Mouse (Mus musculus) midbrain, embryonic 12.5 days (tissue): ENCODE results near the gene Usp15. TPM values are rescaled to one million over a fixed set of nuclear protein-coding genes. Genes with fewer than 3 reads are reported as not detected.
A peak's percentile ranks its signal among the peaks of the same experiment; 100 is the strongest.

Experiments used
- ATAC-seq: fragments of 200-750 bp; cut with Nextera tagmentation; 2 replicates; pipeline ENCODE4 v1.8.0; 2017; ENCODE audit warnings: low read depth, moderate TSS enrichment, moderate library complexity; ENCODE audit not compliant: low FRiP score
- H3K27ac ChIP-seq: fragments of 300-500 bp; sonication (generic); replicated peaks from 2 replicates; pipeline ENCODE4 v1.5.1; 2016; ENCODE audit warnings: mild to moderate bottlenecking
- H3K27me3 ChIP-seq: fragments of 300-500 bp; sonication (generic); 2 replicates; pipeline ENCODE4 v1.6.1; 2016; ENCODE audit warnings: mild to moderate bottlenecking
- H3K36me3 ChIP-seq: fragments of 300-500 bp; sonication (generic); 2 replicates; pipeline ENCODE4 v1.6.1; 2016
- H3K4me1 ChIP-seq: fragments of 300-500 bp; sonication (generic); 2 replicates; pipeline ENCODE4 v1.6.1; 2016
- H3K4me2 ChIP-seq: fragments of 300-500 bp; sonication (generic); replicated peaks from 2 replicates; pipeline ENCODE4 v1.6.1; 2016; ENCODE audit warnings: mild to moderate bottlenecking, moderate library complexity
- H3K4me3 ChIP-seq: fragments of 300-500 bp; sonication (generic); 2 replicates; pipeline ENCODE4 v1.5.1; 2016; ENCODE audit warnings: mild to moderate bottlenecking
- H3K9ac ChIP-seq: fragments of 300-500 bp; sonication (generic); replicated peaks from 2 replicates; pipeline ENCODE4 v1.6.1; 2016; ENCODE audit warnings: mild to moderate bottlenecking, moderate library complexity
- H3K9me3 ChIP-seq: fragments of 300-500 bp; sonication (generic); 2 replicates; pipeline ENCODE4 v1.6.1; 2016; ENCODE audit warnings: mild to moderate bottlenecking
- WGBS: fragments of 180-500 bp; shearing (Covaris S2); methylation state at CpG from one replicate; pipeline ENCODE4 v1.1.7; 2016; 5-methylcytosine and 5-hydroxymethylcytosine counted together
- polyA plus RNA-seq: library from polyadenylated mRNA; unstranded; fragments of >200 nt; fragmentation: Nextera tagmentation; extraction: Ambion mirVana; gene quantifications from 2 replicates; pipeline ENCODE4 v1.2.1, GENCODE M21; 2016

Gene Usp15
- polyA plus RNA-seq, 1 experiment from 2014 or later: 69.7 TPM

GRCm38 (mm10) chr10:123165542-123165941 lies 31.3 kb downstream of the Usp15 start:
- ATAC-seq: no peak
- no peaks in the 10 kb centered on the region for H3K9me3 ChIP-seq
- H3K27me3 ChIP-seq: no peaks in the 10 kb centered on the region
- no peak overlapping the region for H3K27ac ChIP-seq
- no peaks in the 10 kb centered on the region for H3K4me1 ChIP-seq
- 96% methylated on average over 3 of the region's 3 CpGs for WGBS
- no peak overlapping the region for H3K4me3 ChIP-seq
- peaks cover 39% of the 10 kb centered on the region for H3K36me3 ChIP-seq
- no peak overlapping the region for H3K9ac ChIP-seq
- H3K4me2 ChIP-seq: no peak overlapping the region

GRCm38 (mm10) chr10:123160508-123160907 lies 36.3 kb downstream of the Usp15 start:
- H3K4me3 ChIP-seq: no peak overlapping the region
- no peaks in the 10 kb centered on the region for H3K9me3 ChIP-seq
- H3K36me3 ChIP-seq: peaks cover 25% of the 10 kb centered on the region
- no peaks in the 10 kb centered on the region for H3K4me1 ChIP-seq
- no peak overlapping the region for H3K27ac ChIP-seq
- no peak for ATAC-seq
- H3K4me2 ChIP-seq: no peak overlapping the region
- 68% methylated on average over 6 of the region's 6 CpGs for WGBS
- no peak overlapping the region for H3K9ac ChIP-seq
- no peaks in the 10 kb centered on the region for H3K27me3 ChIP-seq

- H3K27ac ChIP-seq: no peak overlapping the region
- no peak overlapping the region for H3K9ac ChIP-seq
- H3K36me3 ChIP-seq: peaks cover 24% of the 10 kb centered on the region
- H3K9me3 ChIP-seq: no peaks in the 10 kb centered on the region
- no peak overlapping the region for H3K4me2 ChIP-seq
- H3K4me1 ChIP-seq: no peaks in the 10 kb centered on the region
- ATAC-seq: no peak
- WGBS: 89% methylated on average over 7 of the region's 7 CpGs
- no peak overlapping the region for H3K4me3 ChIP-seq
- H3K27me3 ChIP-seq: no peaks in the 10 kb centered on the region
Observed at GRCm38 (mm10) chr10:123159316-123159715, 37.5 kb downstream of the Usp15 start.

GRCm38 (mm10) chr10:123156392-123156791 lies 40.4 kb downstream of the Usp15 start:
- no peak for ATAC-seq
- no peaks in the 10 kb centered on the region for H3K27me3 ChIP-seq
- H3K4me1 ChIP-seq: no peaks in the 10 kb centered on the region
- no peaks in the 10 kb centered on the region for H3K9me3 ChIP-seq
- H3K36me3 ChIP-seq: peaks cover 25% of the 10 kb centered on the region
- no peak overlapping the region for H3K9ac ChIP-seq
- no peak overlapping the region for H3K27ac ChIP-seq
- H3K4me2 ChIP-seq: no peak overlapping the region
- 87% methylated on average over 2 of the region's 2 CpGs for WGBS
- no peak overlapping the region for H3K4me3 ChIP-seq

GRCm38 (mm10) chr10:123155764-123156163 lies 41.0 kb downstream of the Usp15 start:
- Histone ChIP-seq H3K4me2 (no peak overlapping the region), H3K36me3 (peaks cover 25% of the 10 kb centered on the region), H3K27me3 (no peaks in the 10 kb centered on the region), H3K9ac (no peak overlapping the region), H3K27ac (no peak overlapping the region), H3K4me1 (no peaks in the 10 kb centered on the region), H3K4me3 (no peak overlapping the region), H3K9me3 (no peaks in the 10 kb centered on the region)
- 94% methylated on average over 6 of the region's 6 CpGs for WGBS
- ATAC-seq: no peak

GRCm38 (mm10) chr10:123153321-123153720 lies 43.5 kb downstream of the Usp15 start:
- H3K9me3 ChIP-seq: no peaks in the 10 kb centered on the region
- no peak overlapping the region for H3K27ac ChIP-seq
- 84% methylated on average over 2 of the region's 2 CpGs for WGBS
- no peak overlapping the region for H3K9ac ChIP-seq
- ATAC-seq: no peak
- no peak overlapping the region for H3K4me3 ChIP-seq
- no peak overlapping the region for H3K4me2 ChIP-seq
- no peaks in the 10 kb centered on the region for H3K4me1 ChIP-seq
- H3K36me3 ChIP-seq: peaks cover 18% of the 10 kb centered on the region
- no peaks in the 10 kb centered on the region for H3K27me3 ChIP-seq

- no peak for ATAC-seq
- H3K9me3 ChIP-seq: no peaks in the 10 kb centered on the region
- WGBS: 81% methylated on average over 4 of the region's 4 CpGs
- no peak overlapping the region for H3K4me2 ChIP-seq
- no peaks in the 10 kb centered on the region for H3K27me3 ChIP-seq
- H3K36me3 ChIP-seq: peaks cover 30% of the 10 kb centered on the region
- no peak overlapping the region for H3K9ac ChIP-seq
- no peak overlapping the region for H3K4me3 ChIP-seq
- no peaks in the 10 kb centered on the region for H3K4me1 ChIP-seq
- H3K27ac ChIP-seq: no peak overlapping the region
Observed at GRCm38 (mm10) chr10:123148025-123148814, 48.6 kb downstream of the Usp15 start.

- 82% methylated on average over 6 of the region's 6 CpGs for WGBS
- no peak for ATAC-seq
- Histone ChIP-seq H3K9me3 (no peaks in the 10 kb centered on the region), H3K27ac (no peak overlapping the region), H3K4me3 (no peak overlapping the region), H3K4me2 (no peak overlapping the region), H3K27me3 (no peaks in the 10 kb centered on the region), H3K9ac (no peak overlapping the region), H3K36me3 (peaks cover 30% of the 10 kb centered on the region), H3K4me1 (no peaks in the 10 kb centered on the region)
Observed at GRCm38 (mm10) chr10:123147180-123147579, 49.6 kb downstream of the Usp15 start.

- ATAC-seq: no peak
- no peaks in the 10 kb centered on the region for H3K27me3 ChIP-seq
- no peak overlapping the region for H3K27ac ChIP-seq
- H3K4me2 ChIP-seq: no peak overlapping the region
- no peak overlapping the region for H3K4me3 ChIP-seq
- 93% methylated on average over 2 of the region's 2 CpGs for WGBS
- no peak overlapping the region for H3K9ac ChIP-seq
- H3K9me3 ChIP-seq: no peaks in the 10 kb centered on the region
- peaks cover 24% of the 10 kb centered on the region for H3K36me3 ChIP-seq
- H3K4me1 ChIP-seq: no peaks in the 10 kb centered on the region
Observed at GRCm38 (mm10) chr10:123146349-123146748, 50.4 kb downstream of the Usp15 start.

GRCm38 (mm10) chr10:123144256-123144655 lies 52.5 kb downstream of the Usp15 start:
- 93% methylated on average over 8 of the region's 8 CpGs for WGBS
- Histone ChIP-seq H3K27ac (no peak overlapping the region), H3K4me2 (no peak overlapping the region), H3K4me3 (no peak overlapping the region), H3K4me1 (no peaks in the 10 kb centered on the region), H3K9ac (no peak overlapping the region), H3K36me3 (peaks cover 31% of the 10 kb centered on the region), H3K9me3 (no peaks in the 10 kb centered on the region), H3K27me3 (no peaks in the 10 kb centered on the region)
- no peak for ATAC-seq

GRCm38 (mm10) chr10:123142395-123143050 lies 54.3 kb downstream of the Usp15 start:
- ATAC-seq: no peak
- WGBS: 94% methylated on average over 5 of the region's 5 CpGs
- Histone ChIP-seq H3K4me3 (no peak overlapping the region), H3K9me3 (no peaks in the 10 kb centered on the region), H3K27me3 (no peaks in the 10 kb centered on the region), H3K4me1 (no peaks in the 10 kb centered on the region), H3K27ac (no peak overlapping the region), H3K4me2 (no peak overlapping the region), H3K9ac (no peak overlapping the region), H3K36me3 (peaks cover 31% of the 10 kb centered on the region)

GRCm38 (mm10) chr10:123135818-123136217 lies 61.0 kb downstream of the Usp15 start:
- peak; percentile 52 for ATAC-seq
- H3K9ac ChIP-seq: no peak overlapping the region
- H3K4me2 ChIP-seq: no peak overlapping the region
- no peaks in the 10 kb centered on the region for H3K27me3 ChIP-seq
- no peak overlapping the region for H3K4me3 ChIP-seq
- H3K36me3 ChIP-seq: peaks cover 27% of the 10 kb centered on the region
- H3K9me3 ChIP-seq: no peaks in the 10 kb centered on the region
- H3K4me1 ChIP-seq: peaks cover 3% of the 10 kb centered on the region; the same call in 1 of the 2 replicates
- 0 out of 2 replicates have a peak overlapping the region, but pooled peaks have one; percentile 25 for H3K27ac ChIP-seq
- 46% methylated on average over 10 of the region's 10 CpGs for WGBS
